Mouse (Mus musculus) gastrocnemius, adult 2 months (tissue): ENCODE measurements around the gene Unc93b1. TPM values are rescaled to one million over a fixed set of nuclear protein-coding genes. Genes with fewer than 3 reads are reported as not detected.
"Not testable (repeated sequence)": the region's sequence is repeated elsewhere in the genome, so short reads cannot be mapped to it uniquely, and the experiment has no call there.

Experiments used
- DNase-seq: peaks from one replicate; pipeline ENCODE4 v3.0.0; 2022
- H3K27ac ChIP-seq: fragments of 200-600 bp; 2 replicates; pipeline ENCODE4 v1.8.1; 2022; ENCODE audit warnings: mild to moderate bottlenecking
- H3K4me3 ChIP-seq: fragments of 200-600 bp; 2 replicates; pipeline ENCODE4 v1.8.1; 2022; ENCODE audit warnings: mild to moderate bottlenecking, moderate library complexity
- CTCF ChIP-seq: fragments of 200-600 bp; IDR thresholded peaks from 2 replicates; pipeline ENCODE4 v1.8.1; 2022; ENCODE audit warnings: antibody characterized with exemption, mild to moderate bottlenecking, moderate library complexity
- intact Hi-C: fragments of 180-260 bp; cut with DNase I; formaldehyde crosslinking; loops from one replicate; pipeline ENCODE4 v1.15.1; 2025
- total RNA-seq, 2 experiments: library from RNA; stranded (reverse); gene quantifications; 2 replicates each; pipeline ENCODE4 v1.2.3; 2021

Unc93b1 gene
- total RNA-seq, 2 experiments from 2014 or later = 3.6 to 6.4 TPM

DNA sequence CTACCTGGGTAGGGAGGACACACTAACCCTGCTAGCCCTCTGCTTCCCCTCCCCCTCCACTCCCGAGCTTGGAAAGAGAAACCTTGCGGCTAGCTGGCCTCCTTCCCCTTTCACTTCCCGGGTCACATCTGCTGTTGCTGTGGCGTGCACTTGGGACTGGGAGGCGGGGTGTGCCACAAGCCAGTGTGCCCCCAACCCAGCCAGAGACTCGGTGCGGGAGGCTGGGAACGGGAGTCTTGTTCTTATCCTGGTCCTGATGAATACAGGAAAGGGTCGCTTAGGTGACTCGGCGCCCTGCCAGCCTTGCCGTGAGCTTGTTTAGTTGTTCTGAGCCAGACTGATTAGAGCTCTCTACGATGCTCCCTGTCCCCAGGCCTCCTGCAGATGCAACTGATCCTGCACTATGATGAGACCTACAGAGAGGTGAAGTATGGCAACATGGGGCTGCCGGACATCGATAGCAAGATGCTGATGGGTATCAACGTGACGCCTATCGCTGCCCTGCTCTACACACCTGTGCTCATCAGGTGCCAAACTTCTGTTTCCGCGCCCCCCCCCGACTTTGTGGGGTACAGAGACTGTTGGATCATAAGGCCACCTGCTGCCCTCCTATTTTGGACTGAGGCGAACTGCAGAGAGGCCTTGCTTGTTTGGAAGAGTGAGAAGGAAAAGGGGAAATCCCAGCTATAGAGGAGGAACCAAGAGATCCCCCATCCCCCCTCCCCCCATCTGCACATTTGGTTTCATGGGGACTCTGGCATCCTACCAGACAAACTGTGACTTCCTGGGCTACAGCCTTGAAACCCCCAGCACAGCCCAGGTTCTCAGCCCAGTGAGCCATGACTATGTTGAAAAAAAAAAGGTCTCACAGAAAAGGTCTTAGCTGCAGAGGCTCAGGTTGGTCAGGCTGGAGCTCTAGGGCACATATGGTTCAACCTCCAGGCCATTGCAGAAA lies 1.2 kb downstream of the Unc93b1 start:
- intact Hi-C loops = no loop called here
- TF ChIP-seq CTCF = no peak
- DNase-seq = peak; percentile 76
- H3K4me3 ChIP-seq = peak overlapping the region; percentile 89
- H3K27ac ChIP-seq = peak overlapping the region; percentile 80

DNA sequence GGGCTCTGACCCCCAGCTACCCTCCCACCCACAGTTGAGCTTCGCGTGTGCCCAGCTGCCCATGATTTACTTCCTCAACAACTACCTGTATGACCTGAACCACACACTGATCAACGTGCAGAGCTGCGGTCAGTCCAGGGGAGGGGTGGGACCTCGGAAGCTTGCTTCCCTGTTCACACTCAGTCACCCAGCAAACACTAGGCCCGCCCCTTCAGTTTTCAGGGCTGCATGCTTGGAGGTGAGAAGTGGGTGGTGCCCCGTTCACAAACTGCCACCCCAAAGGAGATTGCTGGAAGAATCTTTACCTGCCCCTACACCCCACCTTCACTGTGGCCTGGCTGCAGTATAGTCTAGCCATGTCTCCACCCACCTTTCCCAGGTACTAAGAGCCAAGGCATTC lies 7.3 kb downstream of the Unc93b1 start:
- Histone ChIP-seq H3K4me3 (no peak overlapping the region), H3K27ac (no peak overlapping the region)
- intact Hi-C loops = no loop called here
- DNase-seq = no peak
- no peak for TF ChIP-seq CTCF

DNA sequence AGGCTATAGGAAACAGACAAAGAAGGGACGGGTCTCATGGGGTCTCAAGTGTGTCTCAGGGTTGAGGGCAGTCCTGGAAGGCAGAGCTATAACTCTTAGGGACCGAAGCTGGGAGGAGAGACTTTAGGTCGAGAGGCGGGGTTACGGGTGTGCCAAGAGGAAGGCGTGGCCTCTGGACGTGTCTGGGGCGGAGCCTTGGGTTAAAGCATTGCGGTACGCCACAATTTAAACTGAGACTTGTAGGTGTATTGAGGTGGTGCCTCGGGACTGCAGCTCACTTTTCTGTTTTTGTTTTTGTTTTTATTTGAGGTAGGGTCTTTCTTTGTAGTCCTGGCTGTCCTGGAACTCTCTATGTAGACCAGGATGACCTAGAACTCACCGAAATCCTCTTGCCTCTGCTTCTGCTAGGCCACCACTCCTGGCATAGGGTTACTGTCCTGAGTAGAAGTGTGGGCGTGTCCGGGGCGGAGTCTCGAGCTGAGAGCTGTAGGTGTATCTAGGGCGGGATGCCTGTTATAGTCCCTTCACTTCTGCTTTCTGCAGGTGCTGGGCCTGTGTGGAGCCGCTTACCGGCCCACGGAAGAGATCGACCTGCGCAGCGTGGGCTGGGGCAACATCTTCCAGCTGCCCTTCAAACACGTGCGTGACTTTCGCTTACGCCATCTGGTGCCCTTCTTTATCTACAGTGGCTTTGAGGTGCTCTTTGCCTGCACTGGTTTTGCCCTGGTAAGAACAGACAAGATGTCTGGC lies 8.2 kb downstream of the Unc93b1 start:
- DNase-seq = no peak
- Histone ChIP-seq H3K4me3 (no peak overlapping the region), H3K27ac (no peak overlapping the region)
- TF ChIP-seq CTCF = no peak
- intact Hi-C loops = no loop called here

DNA sequence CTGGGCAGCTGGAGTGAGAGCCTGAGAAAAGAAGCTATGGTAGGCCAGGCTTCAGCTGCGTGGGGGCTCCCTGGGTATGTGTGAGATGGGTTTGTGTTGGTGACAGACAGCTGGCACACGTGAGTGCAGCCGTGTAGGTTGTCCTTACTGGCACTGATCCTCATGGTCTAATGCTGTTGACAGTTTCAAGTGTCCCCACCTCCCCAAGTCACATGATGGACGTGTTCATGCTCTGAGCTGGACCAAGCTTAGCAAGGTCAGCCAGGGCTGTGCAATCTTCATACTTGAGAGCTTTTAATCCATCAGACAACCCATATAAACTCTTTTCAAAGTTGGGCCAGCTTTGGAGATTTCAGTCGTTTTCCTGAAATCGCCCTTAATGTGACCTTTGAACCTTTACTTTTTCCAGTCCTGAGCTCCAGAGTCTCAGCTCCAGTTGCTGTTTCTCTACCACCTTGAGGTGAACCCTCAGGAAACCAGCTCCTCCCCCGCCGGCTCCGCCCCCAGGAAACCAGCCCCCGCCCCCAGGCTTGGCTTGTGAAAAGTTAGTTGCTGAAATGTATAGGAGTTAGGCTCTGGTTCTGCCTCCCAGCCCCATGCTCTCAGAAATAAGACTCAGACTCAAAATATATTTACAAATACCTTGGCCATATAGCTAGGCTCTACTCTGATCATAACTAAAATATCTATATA lies 11.0 kb downstream of the Unc93b1 start:
- Histone ChIP-seq H3K27ac (no peak overlapping the region), H3K4me3 (no peak overlapping the region)
- intact Hi-C loops = loop anchor here (2.0 kb wide), 3 partner anchors 35 to 105 kb away; partner anchors contain the start of gene Ndufv1
- TF ChIP-seq CTCF = no peak
- peak; percentile 15 for DNase-seq

DNA sequence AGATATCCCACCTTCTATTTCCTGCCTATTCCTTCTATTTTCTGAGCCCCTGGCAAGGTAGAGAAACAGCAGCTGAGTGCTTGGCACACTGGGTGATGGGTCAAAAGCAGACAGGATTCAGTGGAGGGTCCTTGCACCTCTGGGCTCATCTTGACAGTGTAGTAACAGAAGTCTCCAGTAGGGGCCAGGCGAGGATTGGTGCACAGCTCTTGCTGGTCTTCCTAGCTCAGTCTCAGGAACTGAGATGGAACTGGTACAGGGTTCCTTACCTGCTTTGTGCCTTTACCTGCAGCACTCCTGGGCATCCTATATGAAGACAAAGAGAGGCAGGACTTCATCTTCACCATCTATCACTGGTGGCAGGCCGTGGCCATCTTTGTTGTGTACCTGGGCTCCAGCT lies 11.7 kb downstream of the Unc93b1 start:
- intact Hi-C loops = loop anchor here (2.0 kb wide), 3 partner anchors 34 to 104 kb away; partner anchors contain the start of gene Ndufv1
- DNase-seq = peak; percentile 72
- no peak; the same call in none of the 2 replicates for TF ChIP-seq CTCF
- H3K4me3 ChIP-seq = no peak overlapping the region
- H3K27ac ChIP-seq = no peak overlapping the region

DNA sequence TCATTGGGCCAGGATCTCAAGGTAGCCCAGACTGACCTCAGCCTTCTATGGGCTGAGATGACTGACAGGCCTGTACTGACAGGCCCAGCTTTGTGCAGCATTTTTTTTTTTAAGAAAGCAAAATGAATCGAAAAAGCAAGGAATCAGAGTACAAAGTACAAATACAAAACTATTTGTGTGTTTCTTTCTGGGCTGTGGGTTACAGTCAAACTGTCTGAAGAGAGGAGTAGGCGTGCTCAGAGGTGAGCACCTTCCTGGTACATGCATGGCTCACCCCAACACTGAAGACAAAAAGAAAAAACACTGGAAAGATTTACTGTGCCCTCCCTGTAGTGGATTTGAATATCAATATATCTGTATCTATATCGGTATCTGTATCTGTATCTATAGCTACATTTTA lies 12.8 kb downstream of the Unc93b1 start:
- DNase-seq = no peak
- no peak overlapping the region for H3K27ac ChIP-seq
- intact Hi-C loops = loop anchor here (2.0 kb wide), 3 partner anchors 33 to 103 kb away; partner anchors contain the start of gene Ndufv1
- TF ChIP-seq CTCF = no peak
- no peak overlapping the region for H3K4me3 ChIP-seq

DNA sequence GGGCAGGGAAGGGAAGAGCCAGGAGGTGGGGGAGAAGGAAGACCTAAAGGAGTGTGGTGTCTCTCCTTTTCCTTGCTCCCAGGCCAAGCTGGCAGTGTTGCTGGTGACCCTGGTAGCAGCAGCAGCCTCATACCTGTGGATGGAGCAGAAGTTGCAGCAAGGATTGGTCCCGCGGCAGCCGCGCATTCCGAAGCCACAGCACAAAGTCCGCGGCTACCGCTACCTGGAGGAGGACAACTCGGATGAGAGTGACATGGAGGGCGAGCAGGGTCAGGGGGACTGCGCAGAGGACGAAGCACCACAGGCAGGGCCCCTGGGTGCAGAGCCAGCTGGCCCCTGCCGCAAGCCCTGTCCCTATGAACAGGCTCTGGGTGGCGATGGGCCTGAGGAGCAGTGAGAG lies 13.6 kb downstream of the Unc93b1 start:
- Histone ChIP-seq H3K27ac (no peak overlapping the region), H3K4me3 (no peak overlapping the region)
- DNase-seq = peak; percentile 13
- TF ChIP-seq CTCF = no peak
- intact Hi-C loops = no loop called here

DNA sequence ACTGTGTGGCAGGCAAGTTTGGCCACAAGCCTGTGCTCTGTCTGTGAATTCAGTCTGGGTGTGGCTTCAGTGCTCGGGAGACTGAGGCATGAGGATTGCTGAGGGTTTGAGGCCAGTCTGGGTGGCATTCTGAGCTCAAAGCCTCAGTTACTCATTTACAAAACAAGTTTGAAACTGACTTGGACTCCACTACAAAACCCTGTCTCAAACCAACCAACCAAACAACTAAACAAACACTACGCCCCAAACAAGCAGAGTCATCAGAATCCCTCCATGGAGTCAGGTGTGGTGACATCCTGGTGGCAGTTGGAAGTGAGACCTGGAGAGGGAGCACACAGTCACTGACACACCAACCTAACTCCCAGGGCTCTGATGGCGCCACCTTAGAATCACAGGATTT lies 15.3 kb downstream of the Unc93b1 start:
- Histone ChIP-seq H3K4me3 (no peak overlapping the region), H3K27ac (no peak overlapping the region)
- no peak for TF ChIP-seq CTCF
- intact Hi-C loops = no loop called here
- DNase-seq = peak; percentile 7

DNA sequence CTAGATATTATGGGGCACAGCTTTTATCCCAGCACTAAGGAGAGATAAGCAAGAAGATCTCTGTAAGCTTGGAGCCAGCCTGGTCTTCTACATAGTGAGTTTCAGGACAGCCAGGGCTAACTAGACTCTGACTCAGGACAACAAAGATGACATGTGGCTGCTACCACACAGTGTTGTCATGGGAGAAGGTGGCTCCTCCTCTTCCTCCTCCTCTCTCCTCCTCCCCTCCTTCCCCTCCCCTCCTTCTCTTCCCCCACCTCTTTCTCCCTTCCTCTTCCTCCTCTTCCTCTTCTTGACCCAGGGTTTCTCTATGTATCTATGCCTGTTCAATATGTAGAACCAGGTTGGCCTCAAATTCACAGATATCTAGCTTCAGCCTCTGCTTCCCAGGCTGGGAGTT lies 16.5 kb downstream of the Unc93b1 start:
- Histone ChIP-seq H3K27ac (no peak overlapping the region), H3K4me3 (no peak overlapping the region)

DNA sequence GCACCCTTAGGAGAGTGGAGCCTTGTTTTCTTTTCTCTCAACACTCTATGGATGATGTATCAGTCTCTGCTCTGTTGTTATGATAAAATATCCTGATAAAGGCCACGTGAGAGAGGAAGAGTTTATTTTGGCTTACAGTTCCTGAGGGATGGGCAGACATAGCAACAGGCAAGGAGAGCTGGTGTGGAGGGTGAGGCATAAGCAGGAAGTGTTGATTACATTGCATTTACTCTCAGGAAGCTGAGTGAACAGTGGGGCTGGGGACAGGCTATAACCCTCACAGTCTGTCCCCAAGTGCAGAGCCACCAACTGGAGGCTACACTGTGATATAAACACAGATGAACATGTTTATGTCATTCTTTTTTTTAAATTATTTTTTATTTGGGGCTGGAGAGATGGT lies 17.1 kb downstream of the Unc93b1 start:
- intact Hi-C loops = no loop called here
- no peak overlapping the region for H3K27ac ChIP-seq
- TF ChIP-seq CTCF = no peak
- H3K4me3 ChIP-seq = no peak overlapping the region
- DNase-seq = peak; percentile 2

More for the DNA sequence above, 16.5 kb downstream of the Unc93b1 start:
- intact Hi-C loops = no loop called here
- peak; percentile 1 for DNase-seq
- TF ChIP-seq CTCF = no peak

DNA sequence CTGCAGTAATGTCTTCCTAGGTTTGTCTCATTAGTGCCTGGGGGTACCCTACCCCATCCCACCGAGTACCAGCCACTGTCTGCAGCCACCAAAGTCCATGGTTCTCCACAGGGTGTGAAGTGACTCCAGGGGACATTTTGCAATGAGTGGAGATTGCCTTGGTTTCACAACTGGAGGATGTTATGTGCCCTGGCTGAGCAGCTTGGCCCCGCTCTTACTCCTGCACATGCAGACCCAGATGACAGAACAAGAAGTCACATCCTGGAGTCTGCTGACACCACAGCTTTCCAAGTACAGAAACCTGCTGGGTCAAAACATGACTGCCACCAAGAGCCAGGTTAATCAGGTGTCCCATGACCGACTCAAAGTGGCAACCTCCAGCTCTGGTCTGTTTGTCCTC lies 20.0 kb downstream of the Unc93b1 start:
- intact Hi-C loops = no loop called here
- Histone ChIP-seq H3K27ac (no peak overlapping the region), H3K4me3 (no peak overlapping the region)
- DNase-seq = no peak
- no peak for TF ChIP-seq CTCF

DNA sequence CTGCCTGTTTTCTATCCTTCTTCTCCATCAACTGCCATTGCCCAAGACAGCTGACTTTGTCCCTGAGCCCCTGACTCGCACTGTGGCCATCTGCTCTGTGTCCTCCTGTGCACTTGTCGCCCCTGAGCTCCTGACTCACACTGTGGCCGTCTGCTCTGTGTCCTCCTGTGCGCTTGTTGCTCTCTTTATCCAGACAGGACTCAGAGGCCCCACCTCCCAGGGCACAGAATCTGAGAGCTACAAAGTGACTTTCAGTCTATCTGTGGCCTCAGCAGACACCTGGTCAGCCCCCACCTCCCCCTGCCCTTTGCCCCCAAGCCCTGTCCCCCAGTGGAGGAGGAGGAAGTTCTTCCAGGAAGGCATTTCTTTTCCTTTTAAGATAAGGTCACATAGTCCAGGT lies 20.8 kb downstream of the Unc93b1 start:
- intact Hi-C loops = no loop called here
- no peak overlapping the region for H3K4me3 ChIP-seq
- no peak for DNase-seq
- H3K27ac ChIP-seq = no peak overlapping the region
- TF ChIP-seq CTCF = no peak

DNA sequence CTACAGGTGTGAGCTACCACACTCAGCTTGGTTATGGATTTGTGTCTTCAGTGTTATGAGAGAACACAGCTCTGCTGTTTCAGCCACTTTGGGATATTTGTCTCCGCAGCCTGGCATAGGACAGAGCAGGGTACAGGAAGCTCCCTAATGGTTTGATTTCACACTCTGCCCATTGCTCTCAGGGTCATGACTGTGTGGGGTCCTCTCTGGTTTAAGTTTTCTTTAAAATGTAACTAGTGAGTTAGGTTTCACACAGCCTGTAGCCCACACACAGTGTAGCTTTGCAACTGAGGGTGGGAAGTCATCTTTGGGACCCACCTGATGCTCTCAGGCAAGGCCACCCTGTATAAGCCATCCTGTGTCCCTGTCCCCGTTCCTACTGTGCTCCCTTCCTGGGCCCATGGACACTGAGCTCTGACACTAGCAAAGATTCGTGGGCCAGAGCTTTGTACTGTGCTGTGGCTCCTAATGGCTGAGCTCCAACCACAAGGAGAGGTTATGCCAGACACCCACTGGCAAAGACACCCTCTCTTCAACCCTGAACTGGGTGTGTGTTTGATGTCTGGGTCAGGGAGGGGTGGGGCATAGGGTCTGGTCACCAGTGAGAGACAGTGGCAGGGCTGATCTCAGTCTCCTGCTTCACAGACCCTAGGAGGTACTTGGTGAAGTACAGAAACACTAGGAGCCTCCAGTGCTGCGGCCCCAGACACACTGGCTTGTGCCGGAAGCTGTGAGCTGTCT lies 22.5 kb downstream of the Unc93b1 start:
- H3K27ac ChIP-seq, H3K4me3 ChIP-seq, intact Hi-C loops, DNase-seq: not testable (repeated sequence)
